10 mouse cellular contexts compared by ENCODE assay signal in the genomic region with DNA sequence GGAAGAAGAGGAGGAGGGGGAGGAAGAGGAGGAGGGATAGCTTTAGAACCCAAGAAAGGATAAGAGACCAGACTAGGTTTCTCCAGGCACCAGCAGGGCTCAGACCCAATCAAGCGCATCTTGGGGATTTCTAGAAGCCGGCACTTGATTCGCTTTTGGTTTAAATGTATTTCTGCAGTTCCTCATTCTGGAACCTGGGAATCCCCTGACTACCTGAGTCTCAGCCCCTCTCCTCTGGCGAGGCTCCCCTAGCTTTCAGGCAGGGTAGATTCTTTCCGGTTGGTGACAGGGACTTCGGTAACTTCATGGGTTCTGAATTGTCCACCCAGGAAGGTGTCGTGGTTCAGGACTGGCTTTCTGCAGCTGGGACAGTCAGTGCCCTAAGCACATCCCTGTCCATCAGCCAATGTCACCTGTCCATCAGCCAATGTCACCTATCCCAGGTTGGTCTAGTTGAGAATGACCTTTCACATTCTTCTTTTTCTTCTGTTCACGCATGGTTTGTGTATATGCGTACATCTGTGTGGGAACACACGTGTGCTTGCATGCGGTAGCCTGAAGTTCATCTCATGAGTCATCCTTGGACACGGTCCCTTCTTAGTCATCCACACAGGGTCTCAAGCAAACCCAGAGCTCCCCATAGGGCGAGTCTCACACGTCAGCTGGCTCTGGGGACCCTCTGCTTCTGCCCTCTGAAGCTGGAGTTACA. TPM values are rescaled to one million over a fixed set of nuclear protein-coding genes. Genes with fewer than 3 reads are reported as not detected.
DNase-seq lines count a peak whose midpoint lies in the region; ATAC-seq and TF ChIP-seq lines count a peak whose summit lies in the region.
"Had no signal": no experiment of that assay in that cellular context is flagged by ENCODE, and none has a peak within 500 bp of the region (broad histone marks: within the 10 kb centered on the region; RNA-seq: fewer than 3 reads in every experiment).

No protein-coding gene starts in this region.

- no peak overlapping the region for H3K9ac ChIP-seq in hindbrain, postnatal 0 days (replicated peaks; ENCODE audit: low read length)
- H3K9ac ChIP-seq in forebrain, embryonic 11.5 days (ENCODE audit: low read length) = no peak overlapping the region
- H3K9ac ChIP-seq: forebrain, embryonic 12.5 days had no signal

- no peak overlapping the region for H3K27ac ChIP-seq in kidney, adult 2 months (ENCODE audit: insufficient read depth, low read depth, low read length)
- no peak overlapping the region for H3K27ac ChIP-seq in bone marrow, adult 2 months (ENCODE audit: control insufficient read depth, insufficient read depth, low read depth, low read length, poor library complexity)
- no peak overlapping the region for H3K27ac ChIP-seq in hindbrain, postnatal 0 days
- H3K27ac ChIP-seq in forebrain, embryonic 11.5 days (ENCODE audit: low read depth, low read length) = no peak overlapping the region
- H3K27ac ChIP-seq: forebrain, embryonic 12.5 days had no signal

- DNase-seq in kidney, adult 2 months = no peak
- DNase-seq in kidney, postnatal 4 days = no peak
- DNase-seq in hindbrain, postnatal 0 days (ENCODE audit: low spot score) = no peak
- DNase-seq in cerebellum, adult 9-11 months = no peak
- DNase-seq in forebrain, embryonic 11.5 days (ENCODE audit: low spot score) = no peak
- DNase-seq in embryo, embryonic 11 days = no peak

- 79% methylated on average over 14 of the region's 14 CpGs for WGBS in kidney, adult 2 months
- 40% methylated on average over 14 of the region's 14 CpGs for WGBS in bone marrow, adult 2 months
- WGBS in hindbrain, postnatal 0 days = 84% methylated on average over 14 of the region's 14 CpGs
- WGBS in forebrain, embryonic 11.5 days = 80% methylated on average over 14 of the region's 14 CpGs

- H3K36me3 ChIP-seq in kidney, adult 2 months (ENCODE audit: control insufficient read depth, insufficient read depth, low read length) = no peaks in the 10 kb centered on the region
- H3K36me3 ChIP-seq in hindbrain, postnatal 0 days (ENCODE audit: insufficient read depth, low read length) = no peaks in the 10 kb centered on the region
- H3K36me3 ChIP-seq in myocyte (ENCODE audit: control insufficient read depth, insufficient read depth) = no peaks in the 10 kb centered on the region
- H3K36me3 ChIP-seq in forebrain, embryonic 11.5 days (ENCODE audit: control insufficient read depth, insufficient read depth, low read length) = no peaks in the 10 kb centered on the region
- H3K36me3 ChIP-seq: forebrain, embryonic 12.5 days had no signal

- no peaks in the 10 kb centered on the region for H3K9me3 ChIP-seq in hindbrain, postnatal 0 days (ENCODE audit: low read length)
- H3K9me3 ChIP-seq in forebrain, embryonic 11.5 days (ENCODE audit: control insufficient read depth, low read length) = no peaks in the 10 kb centered on the region
- H3K9me3 ChIP-seq: forebrain, embryonic 12.5 days had no signal

- no peak for TF ChIP-seq CTCF in kidney, adult 2 months (conservative IDR thresholded peaks at IDR 0.05; ENCODE audit: insufficient read depth, insufficient read length, low read depth, low read length)
- TF ChIP-seq CTCF in bone marrow, adult 2 months (IDR thresholded peaks at IDR 0.05; ENCODE audit: control insufficient read depth, insufficient read depth, low read length) = no peak
- no peak for TF ChIP-seq CTCF in hindbrain, postnatal 0 days (IDR thresholded peaks at IDR 0.05; ENCODE audit: low read depth)

- ATAC-seq in hindbrain, postnatal 0 days = no peak
- no peak for ATAC-seq in forebrain, embryonic 11.5 days (replicated peaks; ENCODE audit: low FRiP score)

- peak overlapping the region; percentile 48; the same call in 1 of the 2 replicates for H3K4me3 ChIP-seq in kidney, adult 2 months (ENCODE audit: insufficient read depth, low read depth, low read length)
- H3K4me3 ChIP-seq in bone marrow, adult 2 months (replicated peaks; ENCODE audit: control insufficient read depth, low read depth, low read length) = peak overlapping the region; percentile 59
- H3K4me3 ChIP-seq in hindbrain, postnatal 0 days (ENCODE audit: low read length) = peak overlapping the region; percentile 21; the same call in 1 of the 2 replicates
- H3K4me3 ChIP-seq in myocyte = no peak overlapping the region
- H3K4me3 ChIP-seq in forebrain, embryonic 11.5 days (ENCODE audit: low read depth, low read length) = no peak overlapping the region

- no peak for TF ChIP-seq POLR2A in kidney, adult 2 months (IDR thresholded peaks at IDR 0.05; ENCODE audit: low read depth, low read length)
- no peak for TF ChIP-seq POLR2A in bone marrow, adult 2 months (IDR thresholded peaks at IDR 0.05; ENCODE audit: borderline replicate concordance, control insufficient read depth, low read depth, low read length)
- no peak for TF ChIP-seq POLR2A in myocyte (IDR thresholded peaks at IDR 0.05; ENCODE audit: insufficient read length, low read depth)

- no peaks in the 10 kb centered on the region for H3K27me3 ChIP-seq in kidney, adult 2 months (replicated peaks; ENCODE audit: control insufficient read depth, insufficient read depth, low read length)
- no peaks in the 10 kb centered on the region for H3K27me3 ChIP-seq in hindbrain, postnatal 0 days (ENCODE audit: insufficient read depth, low read length)
- H3K27me3 ChIP-seq in myocyte (ENCODE audit: control insufficient read depth, insufficient read depth, insufficient read length) = peaks cover 23% of the 10 kb centered on the region
- peaks cover 7% of the 10 kb centered on the region for H3K27me3 ChIP-seq in forebrain, embryonic 11.5 days (ENCODE audit: control insufficient read depth, insufficient read depth, low read length)

- H3K4me1 ChIP-seq in kidney, adult 2 months (ENCODE audit: control insufficient read depth, insufficient read depth, low read length) = no peaks in the 10 kb centered on the region
- H3K4me1 ChIP-seq in bone marrow, adult 2 months (ENCODE audit: control insufficient read depth, insufficient read depth, low read length) = no peaks in the 10 kb centered on the region; the same call in 1 of the 2 replicates
- H3K4me1 ChIP-seq in hindbrain, postnatal 0 days (ENCODE audit: insufficient read depth, low read length) = peaks cover 5% of the 10 kb centered on the region; the same call in 1 of the 2 replicates
- H3K4me1 ChIP-seq in forebrain, embryonic 11.5 days (replicated peaks; ENCODE audit: control insufficient read depth, insufficient read depth, low read length) = peaks cover 7% of the 10 kb centered on the region

- peak overlapping the region; percentile 49; the same call in 1 of the 2 replicates for H3K4me2 ChIP-seq in hindbrain, postnatal 0 days (ENCODE audit: low read depth, low read length)
- peak overlapping the region; percentile 27 for H3K4me2 ChIP-seq in myocyte (ENCODE audit: low read depth)
- H3K4me2 ChIP-seq in forebrain, embryonic 11.5 days (ENCODE audit: low read depth, low read length, severe bottlenecking) = no peak overlapping the region

- no peak overlapping the region for H3ac ChIP-seq in myocyte (ENCODE audit: control insufficient read depth, insufficient read length)

- H3K79me2 ChIP-seq in myocyte (ENCODE audit: control insufficient read depth, insufficient read depth) = no peaks in the 10 kb centered on the region

TF ChIP-seq in myocyte, 11 proteins besides CTCF, POLR2A, EP300 and RAD21:
- no peak for TF ChIP-seq TCF12 (IDR thresholded peaks at IDR 0.05; ENCODE audit: insufficient read depth, poor library complexity, severe bottlenecking)
- TF ChIP-seq POLR2AphosphoS2 (IDR thresholded peaks at IDR 0.05; ENCODE audit: insufficient read length, low read depth) = no peak
- TF ChIP-seq CEBPB (IDR thresholded peaks at IDR 0.05; ENCODE audit: insufficient read depth, poor library complexity, severe bottlenecking) = no peak
- TF ChIP-seq MYOD1 (IDR thresholded peaks at IDR 0.05; ENCODE audit: control insufficient read depth in 1 of 3, insufficient read length in 2 of 3, low read depth in 2 of 3) = no peak
- TF ChIP-seq REST (IDR thresholded peaks at IDR 0.05; ENCODE audit: insufficient read depth, insufficient read length) = no peak
- TF ChIP-seq MAX (IDR thresholded peaks at IDR 0.05; ENCODE audit: low read depth) = no peak
- TF ChIP-seq E2F4 (IDR thresholded peaks at IDR 0.05; ENCODE audit: insufficient read depth) = no peak
- no peak for TF ChIP-seq USF1 (IDR thresholded peaks at IDR 0.05; ENCODE audit: low read depth)
- no peak for TF ChIP-seq SRF (IDR thresholded peaks at IDR 0.05; ENCODE audit: control insufficient read depth, insufficient read length, low read depth)
- TF ChIP-seq MYOG (IDR thresholded peaks at IDR 0.05; ENCODE audit: control insufficient read depth in 1 of 3, insufficient read depth in 1 of 3, insufficient read length in 2 of 3, low read depth in 2 of 3) = no peak
- no peak for TF ChIP-seq TCF3 (IDR thresholded peaks at IDR 0.05; ENCODE audit: insufficient read length, low read depth)

RNA-seq across cellular contexts. Expression of gene Cd40, which starts 1.1 kb away (rescaled TPM):
- polyA plus RNA-seq in kidney, adult 2 months (2012; rRNA removed) = 6.1 and 11.2 TPM in 2 replicates
- 11.4 and 13.6 TPM in 2 replicates for polyA plus RNA-seq in bone marrow, adult 2 months (2011; ENCODE audit: insufficient read depth, insufficient read length, low replicate concordance, missing spikeins)
- 3.8 and 7.3 TPM in 2 replicates for total RNA-seq in hindbrain, postnatal 0 days (2014; rRNA removed)
- 4.8 and 5.4 TPM in 2 replicates for polyA plus RNA-seq in hindbrain, postnatal 0 days (2015; fragmentation: Nextera tagmentation; extraction: Ambion mirVana)
- 1.1 TPM for polyA plus RNA-seq in myocyte (2012; fragmentation: generic; extraction: Trizol)
- polyA plus RNA-seq in forebrain, embryonic 11.5 days (2014; fragmentation: Nextera tagmentation; extraction: Ambion mirVana) = 3.9 and 4.2 TPM in 2 replicates

RNA-seq across cellular contexts. Expression of gene Ncoa5, which starts 21.9 kb away (rescaled TPM):
- 31.3 and 34.4 TPM in 2 replicates for polyA plus RNA-seq in kidney, adult 2 months (2012; rRNA removed)
- 15.9 and 30.7 TPM in 2 replicates for polyA plus RNA-seq in bone marrow, adult 2 months (2011; ENCODE audit: insufficient read depth, insufficient read length, low replicate concordance, missing spikeins)
- total RNA-seq in hindbrain, postnatal 0 days (2014; rRNA removed) = 60.8 and 101 TPM in 2 replicates
- 55.5 and 56.3 TPM in 2 replicates for polyA plus RNA-seq in hindbrain, postnatal 0 days (2015; fragmentation: Nextera tagmentation; extraction: Ambion mirVana)
- polyA plus RNA-seq in myocyte (2012; fragmentation: generic; extraction: Trizol) = 24.0 TPM
- polyA plus RNA-seq in forebrain, embryonic 11.5 days (2014; fragmentation: Nextera tagmentation; extraction: Ambion mirVana) = 113 and 114 TPM in 2 replicates

RNA-seq across cellular contexts. Expression of gene 1700025C18Rik, which starts 34.0 kb away (rescaled TPM):
- not detected in 2 replicates for polyA plus RNA-seq in kidney, adult 2 months (2012; rRNA removed)
- polyA plus RNA-seq in bone marrow, adult 2 months (2011; ENCODE audit: insufficient read depth, insufficient read length, low replicate concordance, missing spikeins) = not detected in 2 replicates
- total RNA-seq in hindbrain, postnatal 0 days (2014; rRNA removed) = not detected in 2 replicates
- polyA plus RNA-seq in hindbrain, postnatal 0 days (2015; fragmentation: Nextera tagmentation; extraction: Ambion mirVana) = not detected in 2 replicates
- not detected for polyA plus RNA-seq in myocyte (2012; fragmentation: generic; extraction: Trizol)
- not detected in 2 replicates for polyA plus RNA-seq in forebrain, embryonic 11.5 days (2014; fragmentation: Nextera tagmentation; extraction: Ambion mirVana)
- polyA plus RNA-seq: brain, embryonic 14.5 days; forebrain, embryonic 12.5 days had no signal

Comparison
In these comparisons a context has a peak if more than half of its experiments do, and no peak if none do; other contexts are left out.
1. H3K4me3 ChIP-seq: peak in kidney, adult 2 months (single experiment), bone marrow, adult 2 months (single experiment) and hindbrain, postnatal 0 days (single experiment); none in myocyte (single experiment) and forebrain, embryonic 11.5 days (single experiment).